Mouse (Mus musculus) liver, embryonic 16.5 days (tissue): ENCODE results near the gene Nfic. TPM values are rescaled to one million over a fixed set of nuclear protein-coding genes. Genes with fewer than 3 reads are reported as not detected.

Experiments used
- ATAC-seq: fragments of 200-750 bp; cut with Nextera tagmentation; 2 replicates; pipeline ENCODE4 v1.8.0; 2017; ENCODE audit warnings: low read depth, mild to moderate bottlenecking, moderate number of reproducible peaks, moderate library complexity
- H3K27ac ChIP-seq: fragments of 300-500 bp; sonication (generic); 2 replicates; pipeline ENCODE4 v1.5.1; 2014; ENCODE audit warnings: mild to moderate bottlenecking, low read length
- H3K27me3 ChIP-seq: fragments of 300-500 bp; sonication (generic); 2 replicates; pipeline ENCODE4 v1.6.1; 2014; ENCODE audit warnings: low read depth, low read length, mixed read lengths; ENCODE audit not compliant: control insufficient read depth, insufficient read depth
- H3K36me3 ChIP-seq: fragments of 300-500 bp; sonication (generic); 2 replicates; pipeline ENCODE4 v1.6.1; 2014; ENCODE audit warnings: mild to moderate bottlenecking; ENCODE audit not compliant: control insufficient read depth, insufficient read depth
- H3K4me1 ChIP-seq: fragments of 300-500 bp; sonication (generic); 2 replicates; pipeline ENCODE4 v1.6.1; 2014; ENCODE audit warnings: low read depth, low read length, mixed read lengths; ENCODE audit not compliant: control insufficient read depth
- H3K4me2 ChIP-seq: fragments of 300-500 bp; sonication (generic); 2 replicates; pipeline ENCODE4 v1.6.1; 2014; ENCODE audit warnings: low read depth, low read length, mixed read lengths
- H3K4me3 ChIP-seq: fragments of 300-500 bp; sonication (generic); 2 replicates; pipeline ENCODE4 v1.5.1; 2014; ENCODE audit warnings: low read depth, mild to moderate bottlenecking, low read length
- H3K9ac ChIP-seq: fragments of 300-500 bp; sonication (generic); 2 replicates; pipeline ENCODE4 v1.6.1; 2014; ENCODE audit warnings: low read depth, low read length
- H3K9me3 ChIP-seq: fragments of 300-500 bp; sonication (generic); replicated peaks from 2 replicates; pipeline ENCODE4 v1.6.1; 2016; ENCODE audit warnings: low read length; ENCODE audit not compliant: control insufficient read depth
- WGBS: fragments of 180-500 bp; shearing (Covaris S2); extraction: QIAGEN DNeasy Blood & Tissue Kit; methylation state at CpG from one replicate; pipeline ENCODE4 v1.1.7; 2014; ENCODE audit not compliant: insufficient replicate concordance; 5-methylcytosine and 5-hydroxymethylcytosine counted together
- polyA plus RNA-seq: library from polyadenylated mRNA; unstranded; fragments of >200 nt; fragmentation: Nextera tagmentation; extraction: Ambion mirVana; gene quantifications from 2 replicates; pipeline ENCODE4 v1.2.1, GENCODE M21; 2015

Nfic gene
- polyA plus RNA-seq, 1 experiment from 2014 or later: 12.0 TPM

DNA sequence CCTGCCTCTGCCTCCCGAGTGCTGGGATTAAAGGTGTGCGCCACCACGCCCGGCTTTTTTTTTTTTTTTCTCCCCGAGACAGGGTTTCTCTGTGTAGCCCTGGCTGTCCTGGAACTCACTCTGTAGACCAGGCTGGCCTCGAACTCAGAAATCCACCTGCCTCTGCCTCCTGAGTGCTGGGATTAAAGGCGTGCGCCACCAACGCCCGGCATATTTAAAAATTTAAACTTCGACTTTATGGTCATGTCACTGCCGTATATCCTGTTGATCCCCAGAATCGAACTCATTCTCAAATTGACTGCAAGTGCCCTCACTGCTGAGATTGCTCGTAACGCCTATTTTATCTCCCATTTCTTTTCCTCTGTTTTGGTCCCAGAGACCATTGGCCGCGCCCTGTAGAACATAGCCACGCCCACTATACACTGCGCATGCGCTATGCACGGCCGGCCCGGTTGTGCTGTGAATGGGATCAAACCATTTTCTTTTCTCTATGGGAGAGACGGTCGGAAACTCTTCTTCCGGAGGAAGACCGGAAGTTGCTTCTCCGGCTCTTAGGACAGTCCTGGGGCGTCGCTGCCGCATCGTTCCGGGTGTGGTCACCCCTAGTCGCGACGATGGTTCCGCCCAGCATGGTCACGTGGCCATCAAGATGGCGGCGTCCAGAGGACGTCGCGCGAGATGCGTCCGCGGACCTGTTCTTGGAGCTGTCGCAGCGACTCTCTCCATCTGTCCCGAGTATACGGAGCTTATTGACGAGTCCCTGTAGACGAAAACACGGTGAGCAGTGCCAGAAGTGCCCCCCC is 71.4 kb downstream of the Nfic start, which contains the start of the genes Dohh and Gm48551:
Gene Dohh (plus strand): TSS at position 627 of the 803 bp plus-strand sequence.
Gene Gm48551 (plus strand): TSS at position 665 of the 803 bp plus-strand sequence.
- Histone ChIP-seq H3K27me3 (no peaks in the 10 kb centered on the region), H3K4me3 (peak within 1 kb of the TSS; percentile 93), H3K4me2 (peak within 1 kb of the TSS; percentile 91), H3K9ac (peak within 1 kb of the TSS; percentile 86), H3K36me3 (peaks cover 26% of the 10 kb centered on the region), H3K27ac (peak within 1 kb of the TSS; percentile 100), H3K9me3 (no peaks in the 10 kb centered on the region), H3K4me1 (peaks cover 60% of the 10 kb centered on the region)
- 3% methylated on average over 50 of the region's 54 CpGs for WGBS
- peak; percentile 76 for ATAC-seq

DNA sequence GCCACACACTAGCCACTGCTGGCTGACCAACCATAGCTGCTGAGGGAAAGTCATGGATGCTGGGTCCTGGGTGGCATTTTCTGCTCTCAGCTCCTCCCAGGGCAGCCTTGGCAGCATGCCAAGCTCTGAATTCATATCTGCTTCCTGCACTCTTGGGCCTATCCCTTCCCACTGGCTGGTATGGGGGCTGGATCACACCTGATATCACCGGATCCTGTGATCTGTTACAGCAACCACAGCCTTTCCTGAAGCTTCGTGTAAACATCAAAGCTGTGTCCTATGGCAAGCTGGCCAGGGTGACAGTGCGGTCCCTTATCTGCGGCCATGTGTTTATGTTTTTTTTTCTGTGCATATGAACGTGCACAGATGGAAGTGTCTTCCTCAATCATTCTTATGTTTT is 73.4 kb downstream of the Nfic start:
- H3K4me1 ChIP-seq: peaks cover 58% of the 10 kb centered on the region
- peak; percentile 75 for ATAC-seq
- H3K4me3 ChIP-seq: peak overlapping the region; percentile 25
- WGBS: 11% methylated on average over 5 of the region's 5 CpGs
- H3K27me3 ChIP-seq: no peaks in the 10 kb centered on the region
- H3K4me2 ChIP-seq: peak overlapping the region; percentile 46
- peaks cover 12% of the 10 kb centered on the region; the same call in 1 of the 2 replicates for H3K36me3 ChIP-seq
- peak overlapping the region; percentile 59 for H3K9ac ChIP-seq
- H3K27ac ChIP-seq: peak overlapping the region; percentile 100
- H3K9me3 ChIP-seq: no peaks in the 10 kb centered on the region

DNA sequence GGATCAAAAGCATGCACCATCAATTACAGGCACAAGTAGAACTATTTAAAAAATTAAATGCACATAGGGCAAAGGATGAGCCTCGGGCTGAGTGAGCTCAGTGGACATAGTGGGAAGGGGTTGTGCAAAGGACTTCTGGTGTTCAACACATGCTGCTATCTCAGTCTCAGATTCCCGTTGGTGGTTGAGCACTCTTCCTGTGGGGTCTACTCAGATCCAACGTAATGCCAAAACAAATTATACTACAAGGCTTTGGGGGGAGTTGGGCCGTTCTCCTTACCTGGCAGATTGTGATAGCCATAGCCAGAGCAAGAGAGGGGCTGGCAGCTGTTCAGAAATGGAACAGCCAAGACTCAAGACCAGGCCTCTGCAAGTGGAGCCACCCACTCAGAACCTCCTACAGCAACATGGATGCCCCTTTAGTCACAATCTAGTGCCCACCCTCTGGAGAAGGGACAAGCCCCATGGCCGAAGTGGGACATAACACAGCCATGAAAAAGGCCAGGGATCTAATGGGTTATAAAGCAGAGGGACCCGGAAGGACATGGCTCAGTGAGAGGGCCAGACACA is 75.5 kb downstream of the Nfic start:
- peaks cover 15% of the 10 kb centered on the region for H3K36me3 ChIP-seq
- WGBS: 50% methylated on average over 6 of the region's 6 CpGs
- ATAC-seq: no peak
- H3K27me3 ChIP-seq: no peaks in the 10 kb centered on the region
- peak overlapping the region; percentile 100 for H3K27ac ChIP-seq
- H3K4me2 ChIP-seq: peak overlapping the region; percentile 83
- no peaks in the 10 kb centered on the region for H3K9me3 ChIP-seq
- 0 out of 2 replicates have a peak overlapping the region, but pooled peaks have one; percentile 69 for H3K4me3 ChIP-seq
- H3K9ac ChIP-seq: peak overlapping the region; percentile 75
- H3K4me1 ChIP-seq: peaks cover 66% of the 10 kb centered on the region

DNA sequence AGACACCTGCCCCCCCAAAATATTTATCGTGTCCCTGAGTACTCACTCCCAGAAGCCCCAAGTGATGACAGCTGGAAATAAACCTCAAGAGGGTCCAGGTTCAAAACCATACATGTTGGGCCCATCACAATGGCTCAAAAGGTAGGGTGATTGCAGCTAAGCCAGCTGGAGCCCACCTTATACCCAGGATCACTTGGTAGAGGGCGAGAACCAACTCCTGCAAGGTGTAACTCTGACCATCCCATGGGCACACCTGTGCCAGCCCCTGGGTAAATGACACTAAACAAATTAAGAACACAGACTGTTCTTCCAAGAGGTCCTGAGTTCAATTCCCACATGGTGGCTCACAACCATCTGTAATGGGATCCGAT is 76.3 kb downstream of the Nfic start:
- peaks cover 66% of the 10 kb centered on the region for H3K4me1 ChIP-seq
- peak overlapping the region; percentile 75 for H3K9ac ChIP-seq
- H3K27ac ChIP-seq: peak overlapping the region; percentile 100
- peaks cover 21% of the 10 kb centered on the region for H3K36me3 ChIP-seq
- peak overlapping the region; percentile 83 for H3K4me2 ChIP-seq
- ATAC-seq: no peak
- no peaks in the 10 kb centered on the region for H3K27me3 ChIP-seq
- peak overlapping the region; percentile 69 for H3K4me3 ChIP-seq
- no peaks in the 10 kb centered on the region for H3K9me3 ChIP-seq
- WGBS: 54% methylated on average over 3 of the region's 3 CpGs

DNA sequence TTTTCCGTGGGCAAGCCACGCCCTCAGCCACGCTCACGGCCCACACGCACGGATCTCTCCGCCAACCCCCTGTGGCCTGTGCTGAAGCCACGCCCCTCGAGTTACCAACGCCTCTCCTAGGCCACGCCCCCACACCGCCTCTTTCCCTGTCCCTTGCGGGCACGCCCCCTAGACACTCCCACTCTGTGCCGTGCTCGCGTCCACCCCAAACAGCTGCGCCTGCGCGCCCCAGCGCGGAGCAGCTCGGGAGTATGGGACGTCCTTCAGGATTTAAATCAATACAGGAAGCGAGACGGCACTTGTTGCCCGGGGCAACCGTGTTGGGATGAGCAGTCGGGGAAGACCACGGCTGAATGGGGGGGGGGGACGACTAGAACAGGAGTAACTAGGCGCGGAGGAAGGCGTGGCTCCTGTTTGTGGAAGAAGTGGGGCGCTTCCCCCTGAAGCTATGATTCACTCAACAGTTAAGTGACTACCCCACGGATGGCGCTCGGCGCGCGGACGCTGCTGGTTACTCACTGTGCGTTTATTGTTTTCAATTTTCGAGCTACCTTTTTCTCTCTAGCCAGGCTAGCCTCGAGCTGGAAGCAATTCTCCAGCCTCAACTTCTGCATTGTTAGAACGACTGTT is 76.8 kb downstream of the Nfic start:
- H3K27me3 ChIP-seq: no peaks in the 10 kb centered on the region
- H3K27ac ChIP-seq: peak overlapping the region; percentile 100
- peaks cover 26% of the 10 kb centered on the region for H3K36me3 ChIP-seq
- under 1% methylated on average over 44 of the region's 46 CpGs for WGBS
- peak overlapping the region; percentile 75 for H3K9ac ChIP-seq
- peak overlapping the region; percentile 83 for H3K4me2 ChIP-seq
- no peaks in the 10 kb centered on the region for H3K9me3 ChIP-seq
- ATAC-seq: peak; percentile 84
- peak overlapping the region; percentile 85 for H3K4me3 ChIP-seq
- peaks cover 69% of the 10 kb centered on the region for H3K4me1 ChIP-seq

DNA sequence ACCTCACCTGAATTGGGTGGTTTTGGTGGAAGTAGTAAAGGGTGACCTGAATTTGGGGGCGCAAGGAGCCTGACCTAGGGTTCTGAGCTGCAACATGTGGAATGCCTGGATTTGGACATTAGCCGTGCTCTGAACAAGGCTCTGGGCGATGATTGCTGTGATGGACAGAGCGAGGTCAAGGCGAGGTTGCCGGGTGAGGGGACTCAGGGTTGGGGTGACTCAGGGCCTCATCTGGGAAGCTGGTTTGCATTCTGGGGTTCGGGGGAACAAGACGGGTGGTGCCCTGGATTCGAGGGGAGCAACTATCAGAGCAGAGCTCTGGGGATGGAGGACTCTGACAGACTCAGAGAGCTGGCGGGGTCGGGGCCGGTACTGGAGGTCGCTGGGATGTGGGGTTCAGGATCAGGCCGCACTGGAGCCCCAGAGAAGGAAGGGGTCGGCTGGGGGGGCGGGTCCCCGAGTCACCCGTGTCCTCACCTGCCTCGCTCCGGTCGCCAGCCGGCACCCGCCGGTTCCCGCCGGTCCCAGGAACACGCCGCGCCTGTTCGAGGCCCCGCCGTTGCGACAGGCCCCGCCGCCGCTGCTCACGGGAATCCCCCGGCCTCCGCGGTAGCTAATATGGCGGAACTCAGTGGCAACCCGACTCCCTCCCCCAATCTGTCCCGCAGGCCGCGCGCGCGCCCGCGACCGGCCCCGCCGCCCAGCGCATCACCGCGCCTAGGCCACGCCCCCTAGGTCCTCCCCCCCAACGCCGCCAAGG is 77.5 kb downstream of the Nfic start, which contains the start of gene Fzr1:
Gene Fzr1 (minus strand): TSS at position 724 of the 760 bp plus-strand sequence.
- ATAC-seq: no peak
- peaks cover 66% of the 10 kb centered on the region for H3K4me1 ChIP-seq

DNA sequence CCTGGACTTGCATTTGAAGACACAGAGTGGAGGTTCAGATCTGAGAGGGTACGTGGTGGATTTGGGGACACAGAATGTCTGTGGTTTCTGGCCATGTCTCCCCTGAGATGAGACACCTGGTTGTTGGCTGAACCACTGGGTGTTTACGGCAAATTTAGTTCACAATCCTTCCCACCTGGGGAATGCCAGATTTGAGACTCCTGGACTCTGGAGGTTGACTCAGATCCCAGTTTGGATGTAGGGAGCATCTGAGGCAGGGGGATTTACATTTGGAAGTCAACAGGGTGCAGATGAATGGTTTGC is 78.1 kb downstream of the Nfic start:
- Histone ChIP-seq H3K27ac (peak overlapping the region; percentile 88), H3K4me3 (peak overlapping the region; percentile 85)

More for the DNA sequence above, 77.5 kb downstream of the Nfic start, which contains the start of gene Fzr1:
- H3K4me3 ChIP-seq: peak within 1 kb of the TSS; percentile 85
- H3K27ac ChIP-seq: peak within 1 kb of the TSS; percentile 100
- H3K9ac ChIP-seq: peak within 1 kb of the TSS; percentile 98
- H3K9me3 ChIP-seq: no peaks in the 10 kb centered on the region
- peak within 1 kb of the TSS; percentile 83 for H3K4me2 ChIP-seq
- under 1% methylated on average over 42 of the region's 59 CpGs for WGBS
- H3K27me3 ChIP-seq: no peaks in the 10 kb centered on the region
- H3K36me3 ChIP-seq: peaks cover 33% of the 10 kb centered on the region

DNA sequence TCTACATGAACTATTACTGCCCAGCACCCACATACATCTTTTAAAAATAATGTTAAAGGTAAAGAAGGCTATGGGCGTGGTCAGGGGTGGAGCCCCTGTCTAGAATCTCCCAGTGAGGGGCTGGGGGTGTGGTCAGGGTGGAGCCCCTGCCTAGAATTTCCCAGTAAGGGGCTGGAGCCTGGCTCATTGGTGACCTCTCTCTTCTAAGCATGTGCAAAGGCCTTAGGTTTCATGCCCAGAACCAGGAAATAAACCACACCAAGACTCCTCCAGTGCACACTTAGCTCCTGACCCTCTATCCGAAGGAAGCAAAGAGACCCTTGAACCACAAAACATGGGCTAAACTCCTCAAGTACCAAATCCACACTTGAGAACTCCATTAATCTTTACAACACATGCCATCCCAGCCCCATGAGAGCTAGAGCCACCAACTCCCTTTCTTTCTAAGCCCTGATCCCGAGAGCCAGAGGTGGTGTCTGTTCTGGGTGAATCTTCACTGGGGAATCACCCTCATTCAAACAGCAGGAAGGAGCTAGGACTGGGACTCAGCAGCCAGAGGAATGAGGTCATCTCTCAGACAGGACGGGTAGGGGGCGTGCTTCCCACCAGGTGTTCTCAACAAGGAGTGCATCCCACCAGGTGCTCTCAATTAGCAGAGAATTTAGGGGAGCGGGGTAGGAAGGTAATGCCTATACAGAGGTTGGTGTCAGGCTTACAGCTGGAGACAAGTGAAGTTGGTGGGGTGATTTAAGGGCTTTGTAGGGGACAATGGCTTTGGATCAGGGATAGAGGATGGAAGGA is 78.7 kb downstream of the Nfic start:
- WGBS: 34% methylated on average over 6 of the region's 6 CpGs
- peaks cover 60% of the 10 kb centered on the region for H3K4me1 ChIP-seq
- peaks cover 43% of the 10 kb centered on the region for H3K36me3 ChIP-seq
- H3K27ac ChIP-seq: peak overlapping the region; percentile 88
- peak; percentile 12 for ATAC-seq
- H3K4me3 ChIP-seq: peak overlapping the region; percentile 85
- no peaks in the 10 kb centered on the region for H3K9me3 ChIP-seq
- H3K27me3 ChIP-seq: no peaks in the 10 kb centered on the region
- H3K4me2 ChIP-seq: peak overlapping the region; percentile 71
- peak overlapping the region; percentile 98 for H3K9ac ChIP-seq

More for the DNA sequence above, 78.1 kb downstream of the Nfic start:
- H3K36me3 ChIP-seq: peaks cover 39% of the 10 kb centered on the region
- H3K4me1 ChIP-seq: peaks cover 63% of the 10 kb centered on the region
- peak overlapping the region; percentile 98 for H3K9ac ChIP-seq
- H3K27me3 ChIP-seq: no peaks in the 10 kb centered on the region
- H3K9me3 ChIP-seq: no peaks in the 10 kb centered on the region
- H3K4me2 ChIP-seq: peak overlapping the region; percentile 71
- no peak for ATAC-seq
- 44% methylated on average over 2 of the region's 2 CpGs for WGBS
